In the genomic region with DNA sequence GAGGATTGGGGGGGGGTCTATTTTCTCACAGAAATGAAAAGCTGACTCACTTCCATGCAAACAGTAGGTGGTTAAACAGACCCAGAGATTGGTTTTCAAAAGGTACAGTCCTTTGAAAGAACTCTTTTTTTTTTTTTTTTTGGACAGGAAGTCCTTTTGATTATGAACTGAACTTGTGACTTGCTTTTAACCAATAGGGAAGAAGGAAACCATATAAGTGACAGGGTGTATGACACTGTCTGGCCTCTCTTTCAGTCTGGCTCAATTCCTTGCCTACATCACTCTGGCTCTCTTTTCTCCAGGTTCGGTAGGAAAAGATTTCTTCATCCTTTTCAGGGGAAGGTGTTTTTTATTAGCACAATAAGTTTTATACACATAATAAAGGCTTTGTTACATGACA, we compare ENCODE assay signal across 1 mouse cellular context.
TF ChIP-seq lines count a peak whose summit lies in the region.

No protein-coding gene starts in this region.

TF ChIP-seq in MEL, 35 proteins besides CTCF, POLR2A, EP300 and RAD21 (continued from another document):
- no peak for TF ChIP-seq ZMIZ1 (IDR thresholded peaks at IDR 0.05; ENCODE audit: low read depth, low read length)
- no peak for TF ChIP-seq MYB (IDR thresholded peaks at IDR 0.05; ENCODE audit: low read depth, low read length)
